Mouse (Mus musculus): ENCODE results near the gene Cnot2. TPM values are rescaled to one million over a fixed set of nuclear protein-coding genes. Genes with fewer than 3 reads are reported as not detected.
"Not testable (repeated sequence)": the region's sequence is repeated elsewhere in the genome, so short reads cannot be mapped to it uniquely, and the experiment has no call there.

Cnot2 gene
- polyA plus RNA-seq, 1 experiment from 2014 or later = 127 TPM

DNA sequence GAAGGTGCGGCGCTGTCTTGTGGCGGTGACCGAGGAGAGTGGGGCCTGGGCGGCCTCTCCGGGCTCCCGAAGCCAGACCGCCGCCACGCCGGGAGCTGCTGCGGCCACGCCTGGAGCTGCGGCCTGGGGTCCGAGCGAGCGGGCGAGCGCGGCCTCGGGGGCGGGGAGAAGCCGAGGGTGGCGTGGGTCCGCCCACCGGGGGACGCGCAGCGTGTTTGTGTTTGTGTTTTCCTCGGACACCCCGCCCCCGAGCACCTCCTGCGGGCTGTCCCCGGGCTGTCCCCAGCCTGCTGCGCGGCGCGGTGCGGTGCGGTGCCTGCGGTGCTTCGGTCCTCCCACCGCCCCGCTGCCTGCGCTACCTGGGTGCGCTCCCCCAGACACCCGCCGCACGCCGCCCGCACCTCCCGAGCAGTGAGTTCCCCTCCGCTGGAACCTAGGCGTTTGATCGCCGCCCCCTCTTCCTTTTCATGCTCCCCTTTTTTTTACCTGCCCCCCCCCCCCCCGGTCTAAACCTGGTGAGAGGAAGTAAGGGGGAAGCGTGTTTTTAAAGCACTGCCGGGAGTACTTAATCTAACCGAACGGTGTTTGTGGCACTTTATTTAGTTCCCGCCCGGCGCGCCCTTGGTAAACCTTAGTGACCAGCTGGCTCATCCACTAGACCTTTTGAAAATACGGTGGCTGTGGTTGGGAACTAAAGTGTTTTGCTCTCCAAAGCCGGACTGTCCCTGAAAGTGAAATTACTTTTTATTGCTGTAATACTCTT is 589 bp upstream of the Cnot2 start:
- under 1% methylated on average over 50 of the region's 67 CpGs for WGBS
- ATAC-seq = peak; percentile 81

GRCm38 (mm10) chr10:116580591-116581358 is 536 bp downstream of the Cnot2 start:
- under 1% methylated on average over 35 of the region's 71 CpGs for WGBS
- H3K27me3 ChIP-seq (replicated peaks; ENCODE audit: control insufficient read depth, insufficient read depth, low read length) = no peaks in the 10 kb centered on the region
- DNase-seq (ENCODE audit: low spot score) = peak; percentile 65
- H3K4me2 ChIP-seq (ENCODE audit: low read length) = peak overlapping the region; percentile 71
- peak overlapping the region; percentile 93 for H3K4me3 ChIP-seq (ENCODE audit: low read depth, low read length)
- no peaks in the 10 kb centered on the region for H3K9me3 ChIP-seq (replicated peaks; ENCODE audit: control insufficient read depth, low read length)
- peak overlapping the region; percentile 95 for H3K9ac ChIP-seq (ENCODE audit: low read length)
- H3K4me1 ChIP-seq (ENCODE audit: control insufficient read depth, insufficient read depth, low read length) = peaks cover 17% of the 10 kb centered on the region
- H3K27ac ChIP-seq (ENCODE audit: low read depth, low read length) = peak overlapping the region; percentile 99
- peak; percentile 83 for ATAC-seq
- H3K36me3 ChIP-seq (ENCODE audit: control insufficient read depth, insufficient read depth, low read length) = 0 out of 2 replicates have a peak, but pooled peaks cover 4% of the 10 kb centered on the region

More for the DNA sequence above, 589 bp upstream of the Cnot2 start:
- H3K27ac ChIP-seq (ENCODE audit: low read depth, low read length) = peak overlapping the region; percentile 99
- peak; percentile 51 for DNase-seq (ENCODE audit: low spot score)
- no peaks in the 10 kb centered on the region for H3K27me3 ChIP-seq (replicated peaks; ENCODE audit: control insufficient read depth, insufficient read depth, low read length)
- H3K4me1 ChIP-seq (ENCODE audit: control insufficient read depth, insufficient read depth, low read length) = peaks cover 17% of the 10 kb centered on the region
- H3K4me3 ChIP-seq (ENCODE audit: low read depth, low read length) = peak overlapping the region; percentile 93
- peak overlapping the region; percentile 95 for H3K9ac ChIP-seq (ENCODE audit: low read length)
- H3K4me2 ChIP-seq (ENCODE audit: low read length) = peak overlapping the region; percentile 71
- no peaks in the 10 kb centered on the region for H3K9me3 ChIP-seq (replicated peaks; ENCODE audit: control insufficient read depth, low read length)
- H3K36me3 ChIP-seq (ENCODE audit: control insufficient read depth, insufficient read depth, low read length) = peaks cover 6% of the 10 kb centered on the region

GRCm38 (mm10) chr10:116579478-116579877 is 1.8 kb downstream of the Cnot2 start:
- no peaks in the 10 kb centered on the region for H3K27me3 ChIP-seq (replicated peaks; ENCODE audit: control insufficient read depth, insufficient read depth, low read length)
- H3K27ac ChIP-seq (ENCODE audit: low read depth, low read length) = no peak overlapping the region
- no peaks in the 10 kb centered on the region for H3K9me3 ChIP-seq (replicated peaks; ENCODE audit: control insufficient read depth, low read length)
- 0 out of 2 replicates have a peak, but pooled peaks cover 3% of the 10 kb centered on the region for H3K36me3 ChIP-seq (ENCODE audit: control insufficient read depth, insufficient read depth, low read length)
- H3K4me1 ChIP-seq (ENCODE audit: control insufficient read depth, insufficient read depth, low read length) = peaks cover 17% of the 10 kb centered on the region
- 0 out of 2 replicates have a peak overlapping the region, but pooled peaks have one; percentile 0 for H3K4me3 ChIP-seq (ENCODE audit: low read depth, low read length)
- H3K4me2 ChIP-seq (ENCODE audit: low read length) = peak overlapping the region; percentile 71
- DNase-seq (ENCODE audit: low spot score) (no peak), ATAC-seq (no peak)
- no peak overlapping the region for H3K9ac ChIP-seq (ENCODE audit: low read length)

DNA sequence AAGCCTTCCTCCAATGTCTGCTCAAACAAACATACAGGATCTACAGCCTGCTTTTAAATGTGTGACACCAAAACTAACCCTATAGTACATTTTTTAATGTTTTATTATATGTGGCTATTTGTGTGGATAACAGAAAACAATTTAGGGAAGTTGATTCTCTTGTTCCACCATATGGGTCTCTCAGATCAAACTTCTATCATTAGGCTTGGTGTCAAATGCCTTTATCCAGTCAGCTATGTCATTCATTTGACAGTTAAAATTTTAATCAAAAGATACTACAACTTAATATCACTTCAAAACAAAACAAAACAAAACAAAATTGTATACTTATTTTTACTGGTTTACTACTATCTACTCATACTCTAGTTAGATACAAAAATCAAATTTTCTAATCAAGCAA is 2.9 kb downstream of the Cnot2 start:
- no peak overlapping the region for H3K27ac ChIP-seq (ENCODE audit: low read depth, low read length)
- H3K4me3 ChIP-seq (ENCODE audit: low read depth, low read length) = no peak overlapping the region
- no peak overlapping the region for H3K9ac ChIP-seq (ENCODE audit: low read length)
- no peaks in the 10 kb centered on the region for H3K27me3 ChIP-seq (replicated peaks; ENCODE audit: control insufficient read depth, insufficient read depth, low read length)
- no peaks in the 10 kb centered on the region for H3K36me3 ChIP-seq (ENCODE audit: control insufficient read depth, insufficient read depth, low read length)
- H3K4me1 ChIP-seq (ENCODE audit: control insufficient read depth, insufficient read depth, low read length) = peaks cover 17% of the 10 kb centered on the region
- no peak overlapping the region for H3K4me2 ChIP-seq (ENCODE audit: low read length)
- DNase-seq (ENCODE audit: low spot score) = no peak
- ATAC-seq = no peak
- H3K9me3 ChIP-seq (replicated peaks; ENCODE audit: control insufficient read depth, low read length) = no peaks in the 10 kb centered on the region

- H3K9ac ChIP-seq (ENCODE audit: low read length) = no peak overlapping the region
- H3K4me3 ChIP-seq (ENCODE audit: low read depth, low read length) = no peak overlapping the region
- H3K4me2 ChIP-seq (ENCODE audit: low read length) = no peak overlapping the region
- no peaks in the 10 kb centered on the region for H3K27me3 ChIP-seq (replicated peaks; ENCODE audit: control insufficient read depth, insufficient read depth, low read length)
- WGBS = 93% methylated on average over 3 of the region's 3 CpGs
- no peak overlapping the region for H3K27ac ChIP-seq (ENCODE audit: low read depth, low read length)
- H3K36me3 ChIP-seq (ENCODE audit: control insufficient read depth, insufficient read depth, low read length) = no peaks in the 10 kb centered on the region
- DNase-seq (ENCODE audit: low spot score) (no peak), ATAC-seq (no peak)
- no peaks in the 10 kb centered on the region for H3K9me3 ChIP-seq (replicated peaks; ENCODE audit: control insufficient read depth, low read length)
- peaks cover 9% of the 10 kb centered on the region for H3K4me1 ChIP-seq (ENCODE audit: control insufficient read depth, insufficient read depth, low read length)
Measured at GRCm38 (mm10) chr10:116577181-116577580, 4.1 kb downstream of the Cnot2 start.

DNA sequence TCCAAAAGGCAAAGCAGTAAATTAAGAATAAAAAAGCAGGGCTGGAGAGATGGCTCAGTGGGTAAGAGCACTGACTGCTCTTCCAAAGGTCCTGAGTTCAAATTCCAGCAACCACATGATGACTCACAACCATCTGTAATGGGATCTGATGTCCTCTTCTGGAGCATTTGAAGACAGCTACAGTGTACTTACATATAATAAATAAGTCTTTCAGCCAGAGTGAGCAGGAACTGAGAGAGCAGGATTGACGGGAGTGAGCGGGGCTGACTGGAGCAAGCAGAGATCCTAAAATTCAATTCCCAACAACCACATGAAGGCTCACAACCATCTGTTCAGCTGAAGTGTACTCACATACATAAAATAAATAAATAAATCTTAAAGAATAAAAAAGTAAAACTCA is 5.2 kb downstream of the Cnot2 start:
- not testable (repeated sequence) for H3K36me3 ChIP-seq (ENCODE audit: control insufficient read depth, insufficient read depth, low read length); H3K4me3 ChIP-seq (ENCODE audit: low read depth, low read length); ATAC-seq; H3K4me1 ChIP-seq (ENCODE audit: control insufficient read depth, insufficient read depth, low read length); H3K9me3 ChIP-seq (replicated peaks; ENCODE audit: control insufficient read depth, low read length); H3K27me3 ChIP-seq (replicated peaks; ENCODE audit: control insufficient read depth, insufficient read depth, low read length); H3K4me2 ChIP-seq (ENCODE audit: low read length); H3K9ac ChIP-seq (ENCODE audit: low read length); H3K27ac ChIP-seq (ENCODE audit: low read depth, low read length); DNase-seq (ENCODE audit: low spot score)
- 89% methylated on average over 2 of the region's 2 CpGs for WGBS

- no peak for DNase-seq (ENCODE audit: low spot score)
- Histone ChIP-seq H3K27me3 (replicated peaks; ENCODE audit: control insufficient read depth, insufficient read depth, low read length) (no peaks in the 10 kb centered on the region), H3K4me3 (ENCODE audit: low read depth, low read length) (no peak overlapping the region), H3K9me3 (replicated peaks; ENCODE audit: control insufficient read depth, low read length) (no peaks in the 10 kb centered on the region), H3K27ac (ENCODE audit: low read depth, low read length) (no peak overlapping the region), H3K4me1 (ENCODE audit: control insufficient read depth, insufficient read depth, low read length) (no peaks in the 10 kb centered on the region), H3K9ac (ENCODE audit: low read length) (no peak overlapping the region), H3K4me2 (ENCODE audit: low read length) (no peak overlapping the region), H3K36me3 (ENCODE audit: control insufficient read depth, insufficient read depth, low read length) (no peaks in the 10 kb centered on the region)
- no peak for ATAC-seq
- WGBS = 89% methylated on average over 7 of the region's 7 CpGs
Measured at GRCm38 (mm10) chr10:116570526-116570925, 10.8 kb downstream of the Cnot2 start.

- Histone ChIP-seq H3K27me3 (replicated peaks; ENCODE audit: control insufficient read depth, insufficient read depth, low read length) (no peaks in the 10 kb centered on the region), H3K4me3 (ENCODE audit: low read depth, low read length) (no peak overlapping the region), H3K4me1 (ENCODE audit: control insufficient read depth, insufficient read depth, low read length) (no peaks in the 10 kb centered on the region), H3K27ac (ENCODE audit: low read depth, low read length) (no peak overlapping the region), H3K36me3 (ENCODE audit: control insufficient read depth, insufficient read depth, low read length) (no peaks in the 10 kb centered on the region), H3K9ac (ENCODE audit: low read length) (no peak overlapping the region), H3K9me3 (replicated peaks; ENCODE audit: control insufficient read depth, low read length) (no peaks in the 10 kb centered on the region), H3K4me2 (ENCODE audit: low read length) (no peak overlapping the region)
- no peak for DNase-seq (ENCODE audit: low spot score)
- 88% methylated on average over 1 of the region's 1 CpGs for WGBS
- ATAC-seq = no peak
Measured at GRCm38 (mm10) chr10:116568539-116568938, 12.8 kb downstream of the Cnot2 start.
